Mouse (Mus musculus) lung, embryonic 16.5 days (tissue): ENCODE measurements around the gene Tubb4b. TPM values are rescaled to one million over a fixed set of nuclear protein-coding genes. Genes with fewer than 3 reads are reported as not detected.

ENCODE experiments used
- ATAC-seq: fragments of 200-750 bp; cut with Nextera tagmentation; 2 replicates; pipeline ENCODE4 v1.8.0; 2017; ENCODE audit warnings: low read depth, mild to moderate bottlenecking, moderate library complexity
- H3K27ac ChIP-seq: fragments of 300-500 bp; sonication (generic); 2 replicates; pipeline ENCODE4 v1.5.1; 2014; ENCODE audit warnings: mild to moderate bottlenecking, control low read depth, low read length
- H3K27me3 ChIP-seq: fragments of 300-500 bp; sonication (generic); 2 replicates; pipeline ENCODE4 v1.6.1; 2014; ENCODE audit warnings: low read depth, low read length, mixed read lengths; ENCODE audit not compliant: control insufficient read depth, insufficient read depth
- H3K36me3 ChIP-seq: fragments of 300-500 bp; sonication (generic); 2 replicates; pipeline ENCODE4 v1.6.1; 2014; ENCODE audit warnings: low read length; ENCODE audit not compliant: control insufficient read depth, insufficient read depth
- H3K4me1 ChIP-seq: fragments of 300-500 bp; sonication (generic); replicated peaks from 2 replicates; pipeline ENCODE4 v1.6.1; 2014; ENCODE audit warnings: low read length, mixed read lengths; ENCODE audit not compliant: control insufficient read depth, insufficient read depth
- H3K4me2 ChIP-seq: fragments of 300-500 bp; sonication (generic); 2 replicates; pipeline ENCODE4 v1.6.1; 2014; ENCODE audit warnings: low read depth, low read length, control low read depth
- H3K4me3 ChIP-seq: fragments of 300-500 bp; sonication (generic); 2 replicates; pipeline ENCODE4 v1.5.1; 2014; ENCODE audit warnings: mild to moderate bottlenecking, low read length, control low read depth
- H3K9ac ChIP-seq: fragments of 300-500 bp; sonication (generic); 2 replicates; pipeline ENCODE4 v1.6.1; 2014; ENCODE audit warnings: low read length, control low read depth
- H3K9me3 ChIP-seq: fragments of 300-500 bp; sonication (generic); 2 replicates; pipeline ENCODE4 v1.6.1; 2016; ENCODE audit warnings: low read length; ENCODE audit not compliant: control insufficient read depth
- WGBS: fragments of 180-500 bp; shearing (Covaris S2); extraction: QIAGEN DNeasy Blood & Tissue Kit; methylation state at CpG from one replicate; pipeline ENCODE4 v1.1.7; 2014; 5-methylcytosine and 5-hydroxymethylcytosine counted together
- polyA plus RNA-seq: library from polyadenylated mRNA; unstranded; fragments of >200 nt; fragmentation: Nextera tagmentation; extraction: Ambion mirVana; gene quantifications from 2 replicates; pipeline ENCODE4 v1.2.1, GENCODE M21; 2015

The Tubb4b gene
- polyA plus RNA-seq, 1 experiment from 2014 or later, result 677 TPM

GRCm38 (mm10) chr2:25218445-25218844 is 6.1 kb downstream of the Tubb4b start, which contains the start of gene Fam166a:
TSS of gene Fam166a (plus strand) at chr2:25218745.
- no peak for ATAC-seq
- Histone ChIP-seq H3K4me1 (peaks cover 3% of the 10 kb centered on the region), H3K9me3 (no peaks in the 10 kb centered on the region), H3K9ac (no peak within 1 kb of the TSS), H3K27me3 (no peaks in the 10 kb centered on the region), H3K4me3 (no peak within 1 kb of the TSS), H3K4me2 (no peak within 1 kb of the TSS), H3K27ac (no peak within 1 kb of the TSS), H3K36me3 (peaks cover 7% of the 10 kb centered on the region)

GRCm38 (mm10) chr2:25217666-25218065 is 6.8 kb downstream of the Tubb4b start:
- Histone ChIP-seq H3K4me3 (no peak overlapping the region), H3K36me3 (peaks cover 7% of the 10 kb centered on the region), H3K4me2 (no peak overlapping the region), H3K4me1 (no peaks in the 10 kb centered on the region), H3K27ac (no peak overlapping the region), H3K27me3 (no peaks in the 10 kb centered on the region), H3K9me3 (no peaks in the 10 kb centered on the region), H3K9ac (no peak overlapping the region)
- WGBS, result 53% methylated on average over 2 of the region's 2 CpGs
- no peak for ATAC-seq

- Histone ChIP-seq H3K27me3 (no peaks in the 10 kb centered on the region), H3K4me2 (no peak within 1 kb of the TSS), H3K36me3 (no peaks in the 10 kb centered on the region), H3K4me3 (no peak within 1 kb of the TSS), H3K4me1 (peaks cover 11% of the 10 kb centered on the region), H3K9me3 (no peaks in the 10 kb centered on the region), H3K9ac (no peak within 1 kb of the TSS), H3K27ac (no peak within 1 kb of the TSS)
- 57% methylated on average over 3 of the region's 3 CpGs for WGBS
- no peak for ATAC-seq
These were observed 10.1 kb downstream of the Tubb4b start, which contains the start of gene Stpg3 for GRCm38 (mm10) chr2:25214444-25214843. TSS of gene Stpg3 (minus strand) at chr2:25214637.

GRCm38 (mm10) chr2:25213266-25213865 is 11.1 kb downstream of the Tubb4b start:
- Histone ChIP-seq H3K4me2 (no peak overlapping the region), H3K4me1 (peaks cover 11% of the 10 kb centered on the region), H3K27me3 (no peaks in the 10 kb centered on the region), H3K9ac (no peak overlapping the region), H3K4me3 (no peak overlapping the region), H3K9me3 (no peaks in the 10 kb centered on the region), H3K27ac (no peak overlapping the region), H3K36me3 (no peaks in the 10 kb centered on the region)
- no peak for ATAC-seq
- 60% methylated on average over 23 of the region's 23 CpGs for WGBS

- ATAC-seq, result peak; percentile 96
- H3K4me1 ChIP-seq, result peaks cover 11% of the 10 kb centered on the region
These were observed 13.3 kb downstream of the Tubb4b start, which contains the start of gene Nelfb for GRCm38 (mm10) chr2:25211121-25211670. TSS of gene Nelfb (minus strand) at chr2:25211489.

GRCm38 (mm10) chr2:25210686-25211085 is 13.8 kb downstream of the Tubb4b start:
- no peaks in the 10 kb centered on the region for H3K9me3 ChIP-seq
- H3K4me3 ChIP-seq, result peak overlapping the region; percentile 91
- peaks cover 12% of the 10 kb centered on the region for H3K36me3 ChIP-seq
- ATAC-seq, result peak; percentile 35
- H3K4me1 ChIP-seq, result peaks cover 11% of the 10 kb centered on the region
- no peaks in the 10 kb centered on the region for H3K27me3 ChIP-seq
- WGBS, result under 1% methylated on average over 24 of the region's 24 CpGs
- H3K27ac ChIP-seq, result peak overlapping the region; percentile 71
- peak overlapping the region; percentile 82 for H3K4me2 ChIP-seq
- H3K9ac ChIP-seq, result peak overlapping the region; percentile 91

More at GRCm38 (mm10) chr2:25211121-25211670, 13.3 kb downstream of the Tubb4b start, which contains the start of gene Nelfb:
- peak within 1 kb of the TSS; percentile 91 for H3K9ac ChIP-seq
- H3K4me2 ChIP-seq, result peak within 1 kb of the TSS; percentile 82
- H3K36me3 ChIP-seq, result peaks cover 6% of the 10 kb centered on the region
- H3K27ac ChIP-seq, result peak within 1 kb of the TSS; percentile 71
- no peaks in the 10 kb centered on the region for H3K9me3 ChIP-seq
- no peaks in the 10 kb centered on the region for H3K27me3 ChIP-seq
- WGBS, result under 1% methylated on average over 44 of the region's 44 CpGs
- H3K4me3 ChIP-seq, result peak within 1 kb of the TSS; percentile 91

GRCm38 (mm10) chr2:25207593-25207992 is 16.9 kb downstream of the Tubb4b start:
- no peak for ATAC-seq
- H3K27me3 ChIP-seq, result no peaks in the 10 kb centered on the region
- H3K4me3 ChIP-seq, result no peak overlapping the region
- 96% methylated on average over 1 of the region's 1 CpGs for WGBS
- H3K36me3 ChIP-seq, result peaks cover 31% of the 10 kb centered on the region
- peaks cover 11% of the 10 kb centered on the region for H3K4me1 ChIP-seq
- H3K9ac ChIP-seq, result no peak overlapping the region
- no peak overlapping the region for H3K4me2 ChIP-seq
- no peaks in the 10 kb centered on the region for H3K9me3 ChIP-seq
- H3K27ac ChIP-seq, result no peak overlapping the region

- no peak for ATAC-seq
These were observed 20.8 kb downstream of the Tubb4b start for GRCm38 (mm10) chr2:25203631-25204214.

GRCm38 (mm10) chr2:25200631-25201030 is 23.9 kb downstream of the Tubb4b start:
- H3K4me3 ChIP-seq, result no peak overlapping the region
- H3K27ac ChIP-seq, result no peak overlapping the region
- no peaks in the 10 kb centered on the region for H3K27me3 ChIP-seq
- no peak overlapping the region for H3K4me2 ChIP-seq
- ATAC-seq, result no peak
- no peak overlapping the region for H3K9ac ChIP-seq
- 82% methylated on average over 2 of the region's 2 CpGs for WGBS
- peaks cover 43% of the 10 kb centered on the region for H3K36me3 ChIP-seq
- no peaks in the 10 kb centered on the region for H3K9me3 ChIP-seq
- H3K4me1 ChIP-seq, result peaks cover 4% of the 10 kb centered on the region

More at GRCm38 (mm10) chr2:25203631-25204214, 20.8 kb downstream of the Tubb4b start:
- H3K9ac ChIP-seq, result no peak overlapping the region
- H3K9me3 ChIP-seq, result no peaks in the 10 kb centered on the region
- H3K27me3 ChIP-seq, result no peaks in the 10 kb centered on the region
- H3K27ac ChIP-seq, result no peak overlapping the region
- H3K4me1 ChIP-seq, result no peaks in the 10 kb centered on the region; the same call in 1 of the 2 replicates
- no peak overlapping the region for H3K4me3 ChIP-seq
- peaks cover 52% of the 10 kb centered on the region for H3K36me3 ChIP-seq
- 60% methylated on average over 4 of the region's 4 CpGs for WGBS
- H3K4me2 ChIP-seq, result no peak overlapping the region
